Mouse (Mus musculus): ENCODE measurements around the gene Dixdc1. TPM values are rescaled to one million over a fixed set of nuclear protein-coding genes. Genes with fewer than 3 reads are reported as not detected.
A peak's percentile ranks its signal among the peaks of the same experiment; 100 is the strongest.
"Not testable (repeated sequence)": the region's sequence is repeated elsewhere in the genome, so short reads cannot be mapped to it uniquely, and the experiment has no call there.

The Dixdc1 gene
- polyA plus RNA-seq, 1 experiment: 9.1 TPM

- DNase-seq (ENCODE audit: low spot score): no peak
Observed at GRCm38 (mm10) chr9:50658391-50658790, 80.9 kb downstream of the Dixdc1 start.

- DNase-seq (ENCODE audit: low spot score): no peak
Observed at GRCm38 (mm10) chr9:50650503-50650902, 88.8 kb downstream of the Dixdc1 start.

DNA sequence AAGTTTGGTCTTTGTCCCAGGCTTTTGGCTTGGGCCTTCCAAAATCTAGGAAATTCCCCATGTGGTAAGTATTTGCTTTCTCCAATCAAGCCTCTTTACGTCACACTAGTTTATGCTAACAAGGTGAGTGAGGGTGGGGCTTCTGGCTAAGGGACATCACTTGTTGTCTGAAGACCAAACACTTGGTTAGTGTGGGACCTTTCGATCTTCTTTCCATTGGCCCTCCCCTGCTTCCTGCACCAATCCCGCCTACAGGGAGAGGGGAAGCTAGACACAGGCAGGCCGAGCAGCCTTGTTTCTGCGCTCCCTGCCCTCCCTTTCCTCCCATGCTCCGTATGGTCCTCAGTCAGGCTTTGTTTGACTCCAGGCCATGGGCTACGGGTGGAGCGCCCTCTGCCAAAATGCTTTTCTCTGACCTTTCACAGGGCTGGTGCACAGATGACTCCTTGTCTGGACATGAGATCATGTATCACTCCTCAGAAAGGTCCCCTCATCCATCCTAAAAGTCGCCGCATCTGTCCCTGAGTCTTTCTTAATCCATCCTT lies 92.4 kb downstream of the Dixdc1 start:
- no peak for DNase-seq (ENCODE audit: low spot score)

DNA sequence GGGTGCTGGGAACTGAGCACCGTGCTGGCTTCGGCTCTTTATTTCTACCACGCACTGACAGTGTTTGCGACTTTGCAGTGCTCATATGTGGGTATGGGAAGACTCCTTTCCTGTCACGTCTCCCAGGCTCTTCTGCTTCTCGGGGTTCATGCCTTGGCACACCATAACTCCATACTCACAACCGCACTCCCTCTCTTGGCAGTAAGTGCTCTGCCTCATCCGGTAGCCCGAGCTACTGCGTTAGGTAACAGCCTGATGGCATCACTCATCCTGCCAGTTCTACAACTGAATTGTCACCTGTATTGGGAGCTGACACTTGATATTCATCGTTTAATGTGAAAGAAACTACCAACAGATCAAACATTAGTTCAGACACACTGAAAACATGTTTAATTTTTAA lies 105.0 kb downstream of the Dixdc1 start:
- DNase-seq (ENCODE audit: low spot score): no peak

GRCm38 (mm10) chr9:50633059-50633458 lies 106.3 kb downstream of the Dixdc1 start:
- no peak for DNase-seq (ENCODE audit: low spot score)

- DNase-seq (ENCODE audit: low spot score): no peak
Observed at GRCm38 (mm10) chr9:50632016-50632688, 107.2 kb downstream of the Dixdc1 start.

- not testable (repeated sequence) for DNase-seq (ENCODE audit: low spot score)
Observed at GRCm38 (mm10) chr9:50630903-50631302, 108.4 kb downstream of the Dixdc1 start.

GRCm38 (mm10) chr9:50617794-50618330 lies 121.5 kb downstream of the Dixdc1 start:
- no peak for DNase-seq (ENCODE audit: low spot score)

- peak; percentile 83 for DNase-seq (ENCODE audit: low spot score)
Observed at GRCm38 (mm10) chr9:50616766-50617603, 122.3 kb downstream of the Dixdc1 start, which contains the start of the genes Pih1d2 and Nkapd1. Gene Pih1d2, plus strand, starts transcription at chr9:50617321. Gene Nkapd1, minus strand, starts transcription at chr9:50617464.

DNA sequence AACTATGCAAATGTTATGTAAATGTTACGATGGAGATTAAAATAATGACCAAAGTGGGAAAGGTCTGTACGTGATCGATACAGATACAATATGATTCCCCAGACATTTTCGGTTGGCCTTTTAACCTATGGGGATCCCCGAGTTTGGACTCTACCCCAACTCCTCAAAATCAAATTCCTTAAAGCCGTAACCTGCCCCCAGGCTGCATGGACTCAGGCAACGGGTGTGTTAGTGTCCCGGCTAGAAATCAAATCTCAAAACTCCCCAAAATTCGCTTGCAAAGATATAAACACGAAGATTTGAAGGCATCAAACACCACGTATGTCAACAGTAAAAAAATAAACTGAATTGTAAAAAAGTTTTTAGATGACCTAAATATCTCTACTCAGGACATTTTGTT lies 123.2 kb downstream of the Dixdc1 start:
- DNase-seq (ENCODE audit: low spot score): no peak

Other genes with a start within 250 kb of the Dixdc1 start
- 133 and 162 TPM in 2 replicates for gene Plet1, start 245.0 kb downstream of the Dixdc1 start, polyA plus RNA-seq (2012; rRNA removed)
- gene Pts, start 210.8 kb downstream of the Dixdc1 start, polyA plus RNA-seq (2012; rRNA removed): 101 and 137 TPM in 2 replicates
- 5.7 and 8.2 TPM in 2 replicates for gene Il18, start 184.7 kb downstream of the Dixdc1 start, polyA plus RNA-seq (2012; rRNA removed)
- gene Bco2, start 184.3 kb downstream of the Dixdc1 start, polyA plus RNA-seq (2012; rRNA removed): 0.77 and 0.80 TPM in 2 replicates
- gene Tex12, start 178.2 kb downstream of the Dixdc1 start, polyA plus RNA-seq (2012; rRNA removed): not detected in 2 replicates
- 154 and 189 TPM in 2 replicates for gene Sdhd, start 135.7 kb downstream of the Dixdc1 start, polyA plus RNA-seq (2012; rRNA removed)
- 181 and 191 TPM in 2 replicates for gene Timm8b, start 135.6 kb downstream of the Dixdc1 start, polyA plus RNA-seq (2012; rRNA removed)
- 2.1 and 2.5 TPM in 2 replicates for gene Pih1d2, start 122.2 kb downstream of the Dixdc1 start, polyA plus RNA-seq (2012; rRNA removed)
- 13.2 and 13.9 TPM in 2 replicates for gene Nkapd1, start 122.1 kb downstream of the Dixdc1 start, polyA plus RNA-seq (2012; rRNA removed)
- 42.8 and 43.1 TPM in 2 replicates for gene Dlat, start 79.7 kb downstream of the Dixdc1 start, polyA plus RNA-seq (2012; rRNA removed)
- 12.4 and 13.5 TPM in 2 replicates for gene 2310030G06Rik, start 7.0 kb upstream of the Dixdc1 start, polyA plus RNA-seq (2012; rRNA removed)
- 150 and 169 TPM in 2 replicates for gene Cryab, start 11.8 kb upstream of the Dixdc1 start, polyA plus RNA-seq (2012; rRNA removed)
- 48.5 and 54.7 TPM in 2 replicates for gene Hspb2, start 12.8 kb upstream of the Dixdc1 start, polyA plus RNA-seq (2012; rRNA removed)
- gene Fdxacb1, start 28.7 kb upstream of the Dixdc1 start, polyA plus RNA-seq (2012; rRNA removed): 8.2 and 8.6 TPM in 2 replicates
- 19.7 and 22.0 TPM in 2 replicates for gene Alg9, start 35.5 kb upstream of the Dixdc1 start, polyA plus RNA-seq (2012; rRNA removed)
- 60.8 and 68.2 TPM in 2 replicates for gene 1110032A03Rik, start 36.0 kb upstream of the Dixdc1 start, polyA plus RNA-seq (2012; rRNA removed)
- 20.9 and 23.5 TPM in 2 replicates for gene Ppp2r1b, start 105.8 kb upstream of the Dixdc1 start, polyA plus RNA-seq (2012; rRNA removed)